Mouse (Mus musculus) intestine, postnatal 0 days (tissue): ENCODE data around the gene Acsm1. TPM values are rescaled to one million over a fixed set of nuclear protein-coding genes. Genes with fewer than 3 reads are reported as not detected.

Source experiments
- ATAC-seq: fragments of 200-750 bp; cut with Nextera tagmentation; 2 replicates; pipeline ENCODE4 v1.8.0; 2017; ENCODE audit warnings: mild to moderate bottlenecking, moderate TSS enrichment, moderate library complexity
- H3K27ac ChIP-seq: fragments of 300-500 bp; sonication (generic); 2 replicates; pipeline ENCODE4 v1.5.1; 2014; ENCODE audit warnings: mild to moderate bottlenecking, low read depth, low read length, moderate library complexity
- H3K27me3 ChIP-seq: fragments of 300-500 bp; sonication (generic); replicated peaks from 2 replicates; pipeline ENCODE4 v1.6.1; 2014; ENCODE audit warnings: low read length, mixed read lengths; ENCODE audit not compliant: control insufficient read depth, insufficient read depth
- H3K36me3 ChIP-seq: fragments of 300-500 bp; sonication (generic); 2 replicates; pipeline ENCODE4 v1.6.1; 2014; ENCODE audit warnings: mild to moderate bottlenecking, moderate library complexity; ENCODE audit not compliant: control insufficient read depth, insufficient read depth
- H3K4me1 ChIP-seq: fragments of 300-500 bp; sonication (generic); replicated peaks from 2 replicates; pipeline ENCODE4 v1.6.1; 2014; ENCODE audit warnings: antibody characterized with exemption, low read length, mixed read lengths; ENCODE audit not compliant: control insufficient read depth, insufficient read depth
- H3K4me2 ChIP-seq: fragments of 300-500 bp; sonication (generic); replicated peaks from 2 replicates; pipeline ENCODE4 v1.6.1; 2014; ENCODE audit warnings: low read depth, mild to moderate bottlenecking, moderate library complexity
- H3K4me3 ChIP-seq: fragments of 300-500 bp; sonication (generic); 2 replicates; pipeline ENCODE4 v1.5.1; 2014; ENCODE audit warnings: low read depth, low read length
- H3K9ac ChIP-seq: fragments of 300-500 bp; sonication (generic); 2 replicates; pipeline ENCODE4 v1.6.1; 2014; ENCODE audit warnings: mild to moderate bottlenecking, low read depth, low read length
- H3K9me3 ChIP-seq: fragments of 300-500 bp; sonication (generic); 2 replicates; pipeline ENCODE4 v1.6.1; 2016; ENCODE audit warnings: mixed run types; ENCODE audit not compliant: control insufficient read depth
- CTCF ChIP-seq: sonication (generic); IDR thresholded peaks from 2 replicates; pipeline ENCODE4 v1.5.1; 2016; ENCODE audit warnings: low read depth, mild to moderate bottlenecking, control low read depth, antibody characterized with exemption, moderate library complexity
- WGBS: fragments of 180-500 bp; shearing (Covaris S2); extraction: QIAGEN DNeasy Blood & Tissue Kit; methylation state at CpG from one replicate; pipeline ENCODE4 v1.1.7; 2014; 5-methylcytosine and 5-hydroxymethylcytosine counted together
- polyA plus RNA-seq: library from polyadenylated mRNA; unstranded; fragments of >200 nt; fragmentation: Nextera tagmentation; extraction: Ambion mirVana; gene quantifications from 2 replicates; pipeline ENCODE4 v1.2.1, GENCODE M21; 2015

Acsm1 gene
- polyA plus RNA-seq, 1 experiment from 2014 or later, result not detected

- WGBS, result 71% methylated on average over 5 of the region's 5 CpGs
- Histone ChIP-seq H3K27me3 (no peaks in the 10 kb centered on the region), H3K4me1 (no peaks in the 10 kb centered on the region), H3K36me3 (no peaks in the 10 kb centered on the region), H3K9ac (no peak overlapping the region), H3K27ac (no peak overlapping the region), H3K4me2 (no peak overlapping the region), H3K9me3 (no peaks in the 10 kb centered on the region), H3K4me3 (no peak overlapping the region)
- no peak for ATAC-seq
- TF ChIP-seq CTCF, result no peak
Measured at GRCm38 (mm10) chr7:119642307-119642706, 35.5 kb downstream of the Acsm1 start.

DNA sequence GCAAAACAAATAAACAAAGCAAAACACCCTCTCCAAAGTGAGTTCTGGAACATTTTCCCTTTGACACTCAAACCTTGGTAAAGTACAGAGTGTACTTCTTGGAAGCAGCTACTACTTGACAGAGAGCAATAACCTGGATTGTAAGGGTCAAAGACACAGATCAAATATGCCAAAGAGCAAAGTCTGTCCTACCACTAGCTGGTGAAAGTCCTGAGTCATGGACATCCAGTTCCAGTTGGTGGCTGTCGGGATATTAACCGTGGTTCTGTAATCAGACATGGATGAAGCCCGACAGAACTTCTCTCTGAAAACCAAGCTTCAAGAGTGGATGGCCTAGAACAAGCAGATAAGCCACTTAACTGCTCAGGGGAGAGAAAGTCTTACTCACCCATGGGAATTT, 61.1 kb downstream of the Acsm1 start:
- no peak overlapping the region for H3K4me2 ChIP-seq
- H3K36me3 ChIP-seq, result no peaks in the 10 kb centered on the region
- no peaks in the 10 kb centered on the region for H3K4me1 ChIP-seq
- 64% methylated on average over 3 of the region's 3 CpGs for WGBS
- peak; percentile 68; the same call in 1 of the 2 replicates for ATAC-seq
- no peak overlapping the region for H3K4me3 ChIP-seq
- H3K27ac ChIP-seq, result no peak overlapping the region
- TF ChIP-seq CTCF, result no peak
- no peak overlapping the region for H3K9ac ChIP-seq
- no peaks in the 10 kb centered on the region for H3K27me3 ChIP-seq
- no peaks in the 10 kb centered on the region for H3K9me3 ChIP-seq

GRCm38 (mm10) chr7:119670395-119670794, 63.6 kb downstream of the Acsm1 start:
- TF ChIP-seq CTCF, result no peak
- ATAC-seq, result no peak
- 29% methylated on average over 5 of the region's 5 CpGs for WGBS
- Histone ChIP-seq H3K4me3 (no peak overlapping the region), H3K9me3 (no peaks in the 10 kb centered on the region), H3K36me3 (no peaks in the 10 kb centered on the region), H3K4me2 (no peak overlapping the region), H3K27ac (no peak overlapping the region), H3K4me1 (no peaks in the 10 kb centered on the region), H3K27me3 (no peaks in the 10 kb centered on the region), H3K9ac (no peak overlapping the region)

GRCm38 (mm10) chr7:119670925-119671324, 64.1 kb downstream of the Acsm1 start:
- WGBS, result 49% methylated on average over 6 of the region's 6 CpGs
- ATAC-seq, result no peak

GRCm38 (mm10) chr7:119673465-119673864, 66.6 kb downstream of the Acsm1 start:
- ATAC-seq, result no peak
- no peak overlapping the region for H3K4me2 ChIP-seq
- H3K27me3 ChIP-seq, result no peaks in the 10 kb centered on the region
- 17% methylated on average over 6 of the region's 6 CpGs for WGBS
- no peak overlapping the region for H3K27ac ChIP-seq
- TF ChIP-seq CTCF, result peak; percentile 88
- H3K4me3 ChIP-seq, result no peak overlapping the region
- H3K9ac ChIP-seq, result no peak overlapping the region
- H3K4me1 ChIP-seq, result no peaks in the 10 kb centered on the region
- H3K36me3 ChIP-seq, result no peaks in the 10 kb centered on the region
- no peaks in the 10 kb centered on the region for H3K9me3 ChIP-seq

More at GRCm38 (mm10) chr7:119670925-119671324, 64.1 kb downstream of the Acsm1 start:
- Histone ChIP-seq H3K9ac (no peak overlapping the region), H3K4me3 (no peak overlapping the region), H3K4me1 (no peaks in the 10 kb centered on the region), H3K9me3 (no peaks in the 10 kb centered on the region), H3K27ac (no peak overlapping the region), H3K27me3 (no peaks in the 10 kb centered on the region), H3K4me2 (no peak overlapping the region), H3K36me3 (no peaks in the 10 kb centered on the region)
- peak; percentile 63 for TF ChIP-seq CTCF

DNA sequence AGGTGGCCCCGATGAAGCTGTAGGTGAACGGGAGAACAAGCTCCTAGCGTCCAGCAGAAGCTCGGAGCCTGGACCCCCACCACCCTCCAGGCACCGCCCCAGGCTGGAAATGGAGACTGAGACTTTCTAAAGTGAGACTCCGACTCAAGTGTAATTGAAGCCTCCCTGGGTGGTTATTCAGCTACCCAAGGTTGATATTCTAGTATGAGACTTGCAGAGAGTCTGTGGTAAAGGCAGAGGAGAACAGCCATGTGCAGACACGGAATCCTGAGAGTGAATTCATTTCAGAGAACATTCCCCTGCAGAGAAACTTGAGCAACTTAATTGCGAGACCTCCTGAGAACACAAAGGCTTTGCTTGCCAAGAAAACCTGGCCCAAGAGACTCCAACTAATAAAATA, 73.3 kb downstream of the Acsm1 start:
- TF ChIP-seq CTCF, result no peak
- Histone ChIP-seq H3K9me3 (no peaks in the 10 kb centered on the region), H3K4me2 (no peak overlapping the region), H3K9ac (no peak overlapping the region), H3K27me3 (no peaks in the 10 kb centered on the region), H3K4me3 (no peak overlapping the region), H3K4me1 (no peaks in the 10 kb centered on the region), H3K36me3 (no peaks in the 10 kb centered on the region), H3K27ac (no peak overlapping the region)
- ATAC-seq, result no peak
- 71% methylated on average over 8 of the region's 8 CpGs for WGBS

GRCm38 (mm10) chr7:119682699-119683098, 75.9 kb downstream of the Acsm1 start:
- Histone ChIP-seq H3K27ac (no peak overlapping the region), H3K9ac (no peak overlapping the region), H3K9me3 (no peaks in the 10 kb centered on the region), H3K4me2 (no peak overlapping the region), H3K27me3 (no peaks in the 10 kb centered on the region), H3K36me3 (no peaks in the 10 kb centered on the region), H3K4me3 (no peak overlapping the region), H3K4me1 (no peaks in the 10 kb centered on the region)
- WGBS, result 55% methylated on average over 4 of the region's 4 CpGs
- no peak for ATAC-seq
- no peak for TF ChIP-seq CTCF
